Mouse (Mus musculus): Measurements from ENCODE around the gene Gm5294. TPM values are rescaled to one million over a fixed set of nuclear protein-coding genes. Genes with fewer than 3 reads are reported as not detected.

Gm5294 gene
- polyA plus RNA-seq, 1 experiment from 2014 or later = not detected

- WGBS (ENCODE audit: insufficient replicate concordance) = 54% methylated on average over 11 of the region's 11 CpGs
- H3K4me2 ChIP-seq (ENCODE audit: low read depth, low read length) = no peak overlapping the region
- no peak for ATAC-seq (ENCODE audit: low read depth)
- no peak overlapping the region for H3K27ac ChIP-seq (ENCODE audit: low read length)
- no peaks in the 10 kb centered on the region for H3K9me3 ChIP-seq (replicated peaks; ENCODE audit: control insufficient read depth, low read length)
- H3K36me3 ChIP-seq (ENCODE audit: control insufficient read depth, insufficient read depth) = no peaks in the 10 kb centered on the region
- H3K4me1 ChIP-seq (ENCODE audit: control insufficient read depth, low read depth, low read length) = no peaks in the 10 kb centered on the region; the same call in 1 of the 2 replicates
- H3K27me3 ChIP-seq (ENCODE audit: control insufficient read depth, insufficient read depth, low read depth, low read length) = no peaks in the 10 kb centered on the region
- H3K9ac ChIP-seq (ENCODE audit: low read depth, low read length) = no peak overlapping the region
- no peak overlapping the region for H3K4me3 ChIP-seq (ENCODE audit: low read depth, low read length)
These were observed 31.2 kb upstream of the Gm5294 start for GRCm38 (mm10) chr5:138788481-138789211.

DNA sequence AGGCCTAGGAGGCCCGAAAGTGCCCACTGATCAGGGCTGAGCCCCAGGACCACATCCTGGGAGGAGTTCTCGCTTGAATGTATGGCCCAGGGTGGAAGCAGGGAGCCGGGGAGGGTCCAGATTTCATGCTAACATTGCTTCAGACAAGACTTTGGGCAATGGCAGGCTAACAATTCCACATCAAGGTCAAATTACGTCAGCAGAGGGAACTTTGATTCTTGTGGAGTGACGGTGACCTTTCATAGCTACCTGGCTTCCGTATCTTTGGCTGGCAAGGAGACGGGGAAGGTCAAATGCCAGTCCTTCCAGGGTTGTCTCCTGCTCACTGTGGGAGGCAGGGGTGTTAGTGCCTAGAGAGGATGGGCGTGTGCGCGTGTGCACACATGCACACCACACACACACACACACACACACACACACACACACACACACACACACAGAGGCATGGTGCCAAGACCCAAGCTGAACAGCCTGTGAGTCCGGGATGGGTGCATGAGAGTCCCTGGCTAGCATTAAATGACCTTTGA is 28.9 kb upstream of the Gm5294 start:
- 66% methylated on average over 11 of the region's 11 CpGs for WGBS (ENCODE audit: insufficient replicate concordance)
- peak; percentile 35; the same call in 1 of the 2 replicates for ATAC-seq (ENCODE audit: low read depth)

DNA sequence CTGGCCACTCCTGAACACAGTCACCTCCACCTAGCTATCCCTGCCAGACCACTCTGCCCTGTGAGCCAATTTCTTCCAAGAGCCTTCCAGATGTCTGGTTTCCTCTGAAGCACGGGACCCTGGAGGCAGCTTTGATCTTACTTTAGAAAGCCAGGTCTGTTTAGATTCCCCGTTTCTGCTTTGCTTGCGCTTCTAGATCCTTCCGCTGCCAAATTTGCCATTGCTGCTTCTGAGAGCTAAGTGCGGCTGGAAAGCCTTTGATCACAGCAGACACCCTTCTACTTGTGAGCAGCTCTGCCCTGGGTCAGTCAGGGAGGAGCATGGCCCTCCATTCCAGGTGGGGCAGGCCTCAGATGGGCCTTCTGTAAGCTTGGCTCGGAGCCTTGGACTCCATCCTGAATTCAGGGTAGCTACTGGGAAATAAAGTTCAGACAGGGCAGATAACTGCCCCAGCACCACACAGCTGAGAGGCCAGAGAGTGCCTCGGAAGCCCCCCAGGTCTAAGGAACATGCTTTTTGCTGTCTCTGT is 18.2 kb upstream of the Gm5294 start:
- no peak for ATAC-seq (ENCODE audit: low read depth)
- Histone ChIP-seq H3K27ac (ENCODE audit: low read length) (no peak overlapping the region), H3K9ac (ENCODE audit: low read depth, low read length) (no peak overlapping the region), H3K36me3 (ENCODE audit: control insufficient read depth, insufficient read depth) (no peaks in the 10 kb centered on the region; the same call in 1 of the 2 replicates), H3K4me2 (ENCODE audit: low read depth, low read length) (no peak overlapping the region), H3K4me3 (ENCODE audit: low read depth, low read length) (no peak overlapping the region), H3K4me1 (ENCODE audit: control insufficient read depth, low read depth, low read length) (no peaks in the 10 kb centered on the region), H3K27me3 (ENCODE audit: control insufficient read depth, insufficient read depth, low read depth, low read length) (no peaks in the 10 kb centered on the region), H3K9me3 (replicated peaks; ENCODE audit: control insufficient read depth, low read length) (no peaks in the 10 kb centered on the region)
- WGBS (ENCODE audit: insufficient replicate concordance) = 58% methylated on average over 7 of the region's 7 CpGs

More for the DNA sequence above, 28.9 kb upstream of the Gm5294 start:
- Histone ChIP-seq H3K4me1 (ENCODE audit: control insufficient read depth, low read depth, low read length) (no peaks in the 10 kb centered on the region; the same call in 1 of the 2 replicates), H3K27ac (ENCODE audit: low read length) (no peak overlapping the region), H3K9me3 (replicated peaks; ENCODE audit: control insufficient read depth, low read length) (no peaks in the 10 kb centered on the region), H3K36me3 (ENCODE audit: control insufficient read depth, insufficient read depth) (no peaks in the 10 kb centered on the region), H3K27me3 (ENCODE audit: control insufficient read depth, insufficient read depth, low read depth, low read length) (no peaks in the 10 kb centered on the region), H3K4me2 (ENCODE audit: low read depth, low read length) (no peak overlapping the region), H3K4me3 (ENCODE audit: low read depth, low read length) (no peak overlapping the region), H3K9ac (ENCODE audit: low read depth, low read length) (no peak overlapping the region)

DNA sequence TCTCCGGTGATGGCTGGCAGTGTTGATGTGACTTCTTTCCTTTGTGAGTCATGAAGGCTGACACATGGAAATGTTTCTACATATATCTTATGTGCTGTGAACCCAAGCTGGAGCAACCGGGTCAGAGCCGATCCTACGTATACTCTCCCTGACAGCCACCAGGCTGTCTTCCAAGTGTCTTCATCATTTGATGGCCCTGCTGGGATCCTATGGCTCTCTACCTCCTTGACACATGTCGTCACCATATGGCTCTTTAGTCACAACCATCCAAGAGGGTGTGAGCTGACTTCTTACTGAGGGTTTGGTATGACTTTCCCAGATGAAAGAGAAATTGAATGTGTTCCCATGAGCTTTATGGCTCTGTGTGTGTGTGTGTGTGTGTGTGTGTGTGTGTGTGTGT is 15.6 kb upstream of the Gm5294 start:
- Histone ChIP-seq H3K4me3 (ENCODE audit: low read depth, low read length) (no peak overlapping the region), H3K4me1 (ENCODE audit: control insufficient read depth, low read depth, low read length) (no peaks in the 10 kb centered on the region), H3K27me3 (ENCODE audit: control insufficient read depth, insufficient read depth, low read depth, low read length) (no peaks in the 10 kb centered on the region), H3K9ac (ENCODE audit: low read depth, low read length) (no peak overlapping the region), H3K9me3 (replicated peaks; ENCODE audit: control insufficient read depth, low read length) (no peaks in the 10 kb centered on the region), H3K36me3 (ENCODE audit: control insufficient read depth, insufficient read depth) (no peaks in the 10 kb centered on the region; the same call in 1 of the 2 replicates), H3K27ac (ENCODE audit: low read length) (no peak overlapping the region), H3K4me2 (ENCODE audit: low read depth, low read length) (no peak overlapping the region)
- ATAC-seq (ENCODE audit: low read depth) = no peak
- WGBS (ENCODE audit: insufficient replicate concordance) = 73% methylated on average over 5 of the region's 5 CpGs

DNA sequence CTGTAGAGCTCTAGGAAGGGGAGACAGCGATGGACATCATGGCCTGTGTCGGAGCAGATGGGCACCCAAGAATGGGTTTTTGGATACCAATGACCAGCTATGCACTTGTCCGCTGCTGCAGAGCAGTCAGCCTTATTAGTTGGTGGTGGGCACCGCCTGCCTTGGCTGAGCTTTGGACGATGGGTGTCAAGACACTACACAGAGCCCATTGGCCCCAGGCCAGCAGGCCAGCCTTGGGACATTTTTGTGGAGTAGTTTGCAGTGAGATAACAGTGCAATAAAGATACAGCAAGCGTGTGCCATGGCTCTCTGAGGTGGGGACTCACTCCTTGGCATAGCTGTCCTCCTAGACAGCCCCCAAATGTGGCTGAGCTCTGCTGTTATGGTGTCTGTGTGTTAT is 10.1 kb upstream of the Gm5294 start:
- Histone ChIP-seq H3K36me3 (ENCODE audit: control insufficient read depth, insufficient read depth) (no peaks in the 10 kb centered on the region; the same call in 1 of the 2 replicates), H3K4me3 (ENCODE audit: low read depth, low read length) (no peak overlapping the region), H3K27ac (ENCODE audit: low read length) (no peak overlapping the region), H3K9me3 (replicated peaks; ENCODE audit: control insufficient read depth, low read length) (no peaks in the 10 kb centered on the region), H3K27me3 (ENCODE audit: control insufficient read depth, insufficient read depth, low read depth, low read length) (no peaks in the 10 kb centered on the region), H3K9ac (ENCODE audit: low read depth, low read length) (no peak overlapping the region), H3K4me1 (ENCODE audit: control insufficient read depth, low read depth, low read length) (no peaks in the 10 kb centered on the region), H3K4me2 (ENCODE audit: low read depth, low read length) (no peak overlapping the region)
- 54% methylated on average over 6 of the region's 6 CpGs for WGBS (ENCODE audit: insufficient replicate concordance)
- no peak for ATAC-seq (ENCODE audit: low read depth)

GRCm38 (mm10) chr5:138820717-138821332 is 945 bp downstream of the Gm5294 start:
- H3K4me1 ChIP-seq (ENCODE audit: control insufficient read depth, low read depth, low read length) = no peaks in the 10 kb centered on the region; the same call in 1 of the 2 replicates
- no peak overlapping the region for H3K9ac ChIP-seq (ENCODE audit: low read depth, low read length)
- no peak for ATAC-seq (ENCODE audit: low read depth)
- no peaks in the 10 kb centered on the region for H3K9me3 ChIP-seq (replicated peaks; ENCODE audit: control insufficient read depth, low read length)
- H3K4me2 ChIP-seq (ENCODE audit: low read depth, low read length) = peak overlapping the region; percentile 37
- peaks cover 44% of the 10 kb centered on the region for H3K27me3 ChIP-seq (ENCODE audit: control insufficient read depth, insufficient read depth, low read depth, low read length)
- H3K27ac ChIP-seq (ENCODE audit: low read length) = no peak overlapping the region
- H3K4me3 ChIP-seq (ENCODE audit: low read depth, low read length) = peak overlapping the region; percentile 17
- no peaks in the 10 kb centered on the region for H3K36me3 ChIP-seq (ENCODE audit: control insufficient read depth, insufficient read depth)
- 3% methylated on average over 39 of the region's 39 CpGs for WGBS (ENCODE audit: insufficient replicate concordance)

DNA sequence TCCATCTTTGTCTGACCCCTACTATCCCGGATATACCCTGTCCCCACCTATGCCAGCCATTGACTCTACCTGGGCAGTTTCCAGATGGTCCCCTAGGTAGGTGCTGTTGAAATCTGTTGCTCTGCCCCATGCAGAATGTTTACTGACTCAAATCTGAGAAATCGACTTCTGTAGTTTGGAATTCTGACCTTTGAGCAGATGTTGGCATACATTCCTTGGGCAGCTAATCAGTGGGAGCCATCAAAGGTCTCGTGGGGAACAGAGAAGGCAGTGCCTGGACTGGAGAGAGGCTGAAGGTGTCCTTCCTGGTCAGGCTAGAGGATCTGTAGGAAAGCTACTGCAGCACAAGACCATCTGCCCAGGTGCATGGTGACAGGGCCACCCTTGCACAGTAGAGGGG is 5.2 kb downstream of the Gm5294 start:
- WGBS (ENCODE audit: insufficient replicate concordance) = 39% methylated on average over 3 of the region's 3 CpGs
- no peak for ATAC-seq (ENCODE audit: low read depth)

GRCm38 (mm10) chr5:138833406-138833805 is 13.5 kb downstream of the Gm5294 start:
- Histone ChIP-seq H3K9me3 (replicated peaks; ENCODE audit: control insufficient read depth, low read length) (no peaks in the 10 kb centered on the region), H3K4me1 (ENCODE audit: control insufficient read depth, low read depth, low read length) (no peaks in the 10 kb centered on the region), H3K4me2 (ENCODE audit: low read depth, low read length) (no peak overlapping the region), H3K4me3 (ENCODE audit: low read depth, low read length) (no peak overlapping the region), H3K9ac (ENCODE audit: low read depth, low read length) (no peak overlapping the region), H3K27me3 (ENCODE audit: control insufficient read depth, insufficient read depth, low read depth, low read length) (no peaks in the 10 kb centered on the region), H3K36me3 (ENCODE audit: control insufficient read depth, insufficient read depth) (no peaks in the 10 kb centered on the region), H3K27ac (ENCODE audit: low read length) (no peak overlapping the region)
- no peak for ATAC-seq (ENCODE audit: low read depth)
- WGBS (ENCODE audit: insufficient replicate concordance) = 43% methylated on average over 6 of the region's 6 CpGs

More for the DNA sequence above, 5.2 kb downstream of the Gm5294 start:
- Histone ChIP-seq H3K4me3 (ENCODE audit: low read depth, low read length) (no peak overlapping the region), H3K36me3 (ENCODE audit: control insufficient read depth, insufficient read depth) (no peaks in the 10 kb centered on the region), H3K4me2 (ENCODE audit: low read depth, low read length) (no peak overlapping the region), H3K4me1 (ENCODE audit: control insufficient read depth, low read depth, low read length) (no peaks in the 10 kb centered on the region; the same call in 1 of the 2 replicates), H3K9ac (ENCODE audit: low read depth, low read length) (no peak overlapping the region), H3K9me3 (replicated peaks; ENCODE audit: control insufficient read depth, low read length) (no peaks in the 10 kb centered on the region), H3K27ac (ENCODE audit: low read length) (no peak overlapping the region), H3K27me3 (ENCODE audit: control insufficient read depth, insufficient read depth, low read depth, low read length) (peaks cover 31% of the 10 kb centered on the region)

GRCm38 (mm10) chr5:138834910-138835309 is 15.0 kb downstream of the Gm5294 start:
- H3K27me3 ChIP-seq (ENCODE audit: control insufficient read depth, insufficient read depth, low read depth, low read length) = no peaks in the 10 kb centered on the region
- no peak overlapping the region for H3K4me2 ChIP-seq (ENCODE audit: low read depth, low read length)
- H3K27ac ChIP-seq (ENCODE audit: low read length) = no peak overlapping the region
- no peak for ATAC-seq (ENCODE audit: low read depth)
- no peak overlapping the region for H3K9ac ChIP-seq (ENCODE audit: low read depth, low read length)
- H3K4me1 ChIP-seq (ENCODE audit: control insufficient read depth, low read depth, low read length) = no peaks in the 10 kb centered on the region
- H3K36me3 ChIP-seq (ENCODE audit: control insufficient read depth, insufficient read depth) = no peaks in the 10 kb centered on the region
- 25% methylated on average over 3 of the region's 3 CpGs for WGBS (ENCODE audit: insufficient replicate concordance)
- H3K4me3 ChIP-seq (ENCODE audit: low read depth, low read length) = no peak overlapping the region
- no peaks in the 10 kb centered on the region for H3K9me3 ChIP-seq (replicated peaks; ENCODE audit: control insufficient read depth, low read length)
